Mouse (Mus musculus) embryonic facial prominence, embryonic 13.5 days (tissue): ENCODE data around the gene Pdik1l. TPM values are rescaled to one million over a fixed set of nuclear protein-coding genes. Genes with fewer than 3 reads are reported as not detected.
A peak's percentile ranks its signal among the peaks of the same experiment; 100 is the strongest.

ENCODE experiments used
- ATAC-seq: fragments of 200-750 bp; cut with Nextera tagmentation; 2 replicates; pipeline ENCODE4 v1.8.0; 2017; ENCODE audit warnings: low read depth; ENCODE audit not compliant: insufficient number of reproducible peaks, insufficient read depth, low FRiP score, low TSS enrichment
- H3K27ac ChIP-seq: fragments of 300-500 bp; sonication (generic); 2 replicates; pipeline ENCODE4 v1.5.1; 2015; ENCODE audit warnings: moderate library complexity, mild to moderate bottlenecking, inconsistent platforms
- H3K27me3 ChIP-seq: fragments of 300-500 bp; sonication (generic); 2 replicates; pipeline ENCODE4 v1.6.1; 2015; ENCODE audit warnings: mild to moderate bottlenecking, inconsistent platforms
- H3K36me3 ChIP-seq: fragments of 300-500 bp; sonication (generic); 2 replicates; pipeline ENCODE4 v1.6.1; 2015; ENCODE audit warnings: mild to moderate bottlenecking, inconsistent platforms
- H3K4me1 ChIP-seq: fragments of 300-500 bp; sonication (generic); 2 replicates; pipeline ENCODE4 v1.6.1; 2015; ENCODE audit warnings: inconsistent platforms
- H3K4me2 ChIP-seq: fragments of 300-500 bp; sonication (generic); 2 replicates; pipeline ENCODE4 v1.6.1; 2015; ENCODE audit warnings: moderate library complexity, mild to moderate bottlenecking, inconsistent platforms
- H3K4me3 ChIP-seq: fragments of 300-500 bp; sonication (generic); 2 replicates; pipeline ENCODE4 v1.5.1; 2015; ENCODE audit warnings: mild to moderate bottlenecking, inconsistent platforms
- H3K9ac ChIP-seq: fragments of 300-500 bp; sonication (generic); 2 replicates; pipeline ENCODE4 v1.6.1; 2015; ENCODE audit warnings: mild to moderate bottlenecking, inconsistent platforms
- H3K9me3 ChIP-seq: fragments of 300-500 bp; sonication (generic); 2 replicates; pipeline ENCODE4 v1.6.1; 2016; ENCODE audit warnings: inconsistent platforms
- WGBS: fragments of 180-500 bp; shearing (Covaris S2); methylation state at CpG from one replicate; pipeline ENCODE4 v1.1.7; 2015; ENCODE audit warnings: mixed read lengths; 5-methylcytosine and 5-hydroxymethylcytosine counted together
- polyA plus RNA-seq: library from polyadenylated mRNA; unstranded; fragments of >200 nt; fragmentation: Nextera tagmentation; extraction: Ambion mirVana; gene quantifications from 2 replicates; pipeline ENCODE4 v1.2.1, GENCODE M21; 2015

Gene Pdik1l
- polyA plus RNA-seq, result 23.4 and 23.8 TPM in 2 replicates

DNA sequence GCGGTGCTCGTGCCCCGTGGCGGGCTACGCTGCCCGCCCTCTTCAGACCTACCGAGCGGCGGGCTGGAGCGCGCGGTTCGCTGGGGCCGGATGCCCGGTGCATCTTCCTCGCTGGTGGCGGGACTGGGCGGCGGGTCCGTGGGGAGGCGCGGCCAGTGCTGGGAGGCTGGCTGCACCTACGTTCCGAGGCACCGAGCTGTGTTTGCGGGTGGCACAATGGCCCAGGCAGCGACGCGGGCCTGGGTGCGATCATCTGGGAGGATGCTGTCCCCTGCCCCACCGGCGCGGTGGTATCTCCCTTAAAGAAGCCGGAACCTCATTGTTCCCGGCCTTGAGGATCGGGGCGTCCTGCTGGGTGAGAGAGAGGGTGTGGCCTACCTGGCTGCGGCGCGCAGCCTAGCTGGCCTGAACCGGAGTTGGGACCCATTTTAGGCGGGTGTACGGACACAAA is at the start of gene Pdik1l:
TSS of gene Pdik1l (minus strand) at position 321 of the 451 bp plus-strand sequence.
- peaks cover 20% of the 10 kb centered on the region for H3K4me1 ChIP-seq
- H3K27ac ChIP-seq, result peak within 1 kb of the TSS; percentile 100
- H3K27me3 ChIP-seq, result 0 out of 2 replicates have a peak, but pooled peaks cover 2% of the 10 kb centered on the region
- H3K4me3 ChIP-seq, result peak within 1 kb of the TSS; percentile 100
- peak within 1 kb of the TSS; percentile 99 for H3K9ac ChIP-seq
- H3K36me3 ChIP-seq, result peaks cover 19% of the 10 kb centered on the region
- H3K4me2 ChIP-seq, result peak within 1 kb of the TSS; percentile 91
- H3K9me3 ChIP-seq, result no peaks in the 10 kb centered on the region
- under 1% methylated on average over 43 of the region's 43 CpGs for WGBS
- ATAC-seq, result peak; percentile 78

DNA sequence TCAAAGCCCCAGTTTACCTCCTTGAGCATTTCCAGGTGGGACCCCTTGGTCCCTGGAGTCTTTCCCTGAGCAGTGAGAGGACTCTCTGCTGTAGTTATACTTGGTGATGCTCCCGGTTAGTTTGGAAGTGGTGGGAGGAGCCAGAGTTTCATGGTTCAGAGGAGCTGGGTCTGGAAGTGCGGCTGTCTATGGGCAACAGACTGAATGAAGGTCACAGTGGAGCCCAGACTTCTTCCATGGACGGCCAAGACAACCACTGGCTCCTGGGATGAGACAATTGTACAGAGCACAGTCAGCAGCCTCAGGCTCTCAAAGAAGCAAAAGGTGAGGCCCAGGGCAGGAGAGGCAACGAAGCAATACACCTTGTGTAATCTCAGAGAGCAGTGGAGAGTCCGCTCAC is 42.6 kb upstream of the Pdik1l start:
- no peaks in the 10 kb centered on the region; the same call in none of the 2 replicates for H3K27me3 ChIP-seq
- 65% methylated on average over 5 of the region's 5 CpGs for WGBS
- no peak for ATAC-seq
- no peak overlapping the region for H3K4me2 ChIP-seq
- peaks cover 5% of the 10 kb centered on the region; the same call in 1 of the 2 replicates for H3K4me1 ChIP-seq
- no peaks in the 10 kb centered on the region for H3K36me3 ChIP-seq
- H3K9ac ChIP-seq, result no peak overlapping the region
- H3K27ac ChIP-seq, result no peak overlapping the region
- H3K9me3 ChIP-seq, result no peaks in the 10 kb centered on the region
- no peak overlapping the region for H3K4me3 ChIP-seq

DNA sequence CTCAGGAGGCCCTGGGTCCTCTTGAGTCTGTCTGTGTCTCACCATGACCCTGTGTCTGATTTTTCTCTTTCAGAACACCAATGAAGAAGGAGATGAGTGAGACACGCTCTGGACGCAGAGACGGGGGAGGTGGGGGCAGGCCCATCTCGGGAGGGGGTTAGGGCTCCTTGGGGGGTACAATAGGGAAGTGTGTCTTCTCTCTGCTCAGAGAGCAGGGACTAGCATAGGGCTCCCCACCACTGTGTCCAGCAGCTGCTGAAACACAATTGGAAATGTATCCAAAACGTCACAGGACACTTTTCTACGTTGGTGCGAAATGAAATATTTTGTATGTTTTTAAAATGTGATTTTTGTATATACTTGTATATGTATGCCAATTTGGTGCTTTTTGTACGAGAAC is 41.1 kb upstream of the Pdik1l start:
- no peak overlapping the region for H3K9ac ChIP-seq
- H3K27ac ChIP-seq, result no peak overlapping the region
- no peak overlapping the region for H3K4me2 ChIP-seq
- no peak overlapping the region for H3K4me3 ChIP-seq
- WGBS, result 85% methylated on average over 8 of the region's 8 CpGs
- no peaks in the 10 kb centered on the region; the same call in none of the 2 replicates for H3K27me3 ChIP-seq
- no peaks in the 10 kb centered on the region for H3K9me3 ChIP-seq
- no peaks in the 10 kb centered on the region for H3K36me3 ChIP-seq
- ATAC-seq, result no peak
- peaks cover 5% of the 10 kb centered on the region; the same call in 1 of the 2 replicates for H3K4me1 ChIP-seq

- Histone ChIP-seq H3K27me3 (no peaks in the 10 kb centered on the region; the same call in none of the 2 replicates), H3K4me3 (no peak overlapping the region), H3K4me1 (peaks cover 5% of the 10 kb centered on the region; the same call in 1 of the 2 replicates), H3K4me2 (no peak overlapping the region), H3K27ac (no peak overlapping the region), H3K9me3 (no peaks in the 10 kb centered on the region), H3K36me3 (no peaks in the 10 kb centered on the region), H3K9ac (no peak overlapping the region)
- ATAC-seq, result no peak
- 56% methylated on average over 8 of the region's 8 CpGs for WGBS
Observed at GRCm38 (mm10) chr4:134328151-134328550, 40.5 kb upstream of the Pdik1l start.

DNA sequence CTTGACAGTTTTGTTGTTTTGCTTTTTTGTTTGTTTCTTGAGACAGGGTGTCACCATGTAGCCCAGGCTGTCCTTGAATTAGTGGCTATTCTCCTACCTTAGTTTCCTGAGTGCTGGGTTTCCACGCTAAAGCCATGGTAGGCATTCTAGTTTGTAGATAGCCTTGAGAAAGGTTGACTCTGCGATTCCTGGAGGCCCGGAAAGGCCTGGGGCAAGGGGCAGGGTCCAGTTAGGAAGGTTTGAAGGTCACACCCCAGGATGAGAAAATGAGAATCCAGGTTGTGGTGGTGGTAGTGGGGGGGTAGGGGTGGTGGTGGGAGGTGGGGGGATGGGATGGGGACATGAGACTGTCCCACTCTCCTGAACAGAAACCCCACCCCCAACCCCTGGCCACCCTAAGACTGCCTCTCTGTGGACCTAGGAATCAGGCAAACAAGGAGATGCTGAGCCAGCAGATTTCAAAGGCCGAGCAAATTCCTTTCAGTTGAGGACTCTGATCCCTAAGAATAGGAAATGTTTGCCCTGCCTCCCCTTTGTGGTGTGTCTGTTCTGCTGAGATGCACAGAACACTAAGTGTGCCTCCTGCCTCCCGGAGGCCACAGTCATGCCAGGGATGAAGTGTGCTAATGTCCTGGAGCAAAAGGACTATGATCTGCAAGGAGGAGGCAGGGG is 39.3 kb upstream of the Pdik1l start:
- ATAC-seq, result no peak
- H3K4me3 ChIP-seq, result no peak overlapping the region
- H3K27ac ChIP-seq, result no peak overlapping the region
- H3K9ac ChIP-seq, result no peak overlapping the region
- no peaks in the 10 kb centered on the region; the same call in 1 of the 2 replicates for H3K27me3 ChIP-seq
- H3K9me3 ChIP-seq, result no peaks in the 10 kb centered on the region
- no peak overlapping the region for H3K4me2 ChIP-seq
- H3K4me1 ChIP-seq, result peaks cover 5% of the 10 kb centered on the region; the same call in 1 of the 2 replicates
- H3K36me3 ChIP-seq, result no peaks in the 10 kb centered on the region
- WGBS, result 52% methylated on average over 5 of the region's 5 CpGs

GRCm38 (mm10) chr4:134324655-134325054 is 37.0 kb upstream of the Pdik1l start:
- Histone ChIP-seq H3K36me3 (no peaks in the 10 kb centered on the region), H3K9ac (no peak overlapping the region), H3K4me1 (peaks cover 5% of the 10 kb centered on the region; the same call in 1 of the 2 replicates), H3K27ac (no peak overlapping the region), H3K4me3 (no peak overlapping the region), H3K9me3 (no peaks in the 10 kb centered on the region), H3K4me2 (no peak overlapping the region), H3K27me3 (no peaks in the 10 kb centered on the region; the same call in 1 of the 2 replicates)
- ATAC-seq, result no peak
- WGBS, result 71% methylated on average over 5 of the region's 5 CpGs

GRCm38 (mm10) chr4:134321524-134321923 is 33.8 kb upstream of the Pdik1l start:
- H3K9ac ChIP-seq, result no peak overlapping the region
- no peaks in the 10 kb centered on the region for H3K9me3 ChIP-seq
- 0 out of 2 replicates have a peak, but pooled peaks cover 1% of the 10 kb centered on the region for H3K4me1 ChIP-seq
- H3K27me3 ChIP-seq, result no peaks in the 10 kb centered on the region
- H3K4me3 ChIP-seq, result no peak overlapping the region
- no peak overlapping the region for H3K4me2 ChIP-seq
- no peak overlapping the region for H3K27ac ChIP-seq
- 62% methylated on average over 3 of the region's 3 CpGs for WGBS
- H3K36me3 ChIP-seq, result no peaks in the 10 kb centered on the region
- ATAC-seq, result no peak

GRCm38 (mm10) chr4:134319674-134320073 is 32.0 kb upstream of the Pdik1l start:
- Histone ChIP-seq H3K4me1 (peaks cover 9% of the 10 kb centered on the region), H3K4me3 (no peak overlapping the region)
- 76% methylated on average over 5 of the region's 5 CpGs for WGBS

GRCm38 (mm10) chr4:134319074-134319473 is 31.4 kb upstream of the Pdik1l start:
- H3K4me3 ChIP-seq, result no peak overlapping the region
- H3K27me3 ChIP-seq, result no peaks in the 10 kb centered on the region
- H3K9me3 ChIP-seq, result no peaks in the 10 kb centered on the region
- H3K4me2 ChIP-seq, result no peak overlapping the region
- no peak overlapping the region for H3K9ac ChIP-seq
- H3K4me1 ChIP-seq, result peaks cover 14% of the 10 kb centered on the region
- WGBS, result 86% methylated on average over 5 of the region's 5 CpGs
- H3K27ac ChIP-seq, result no peak overlapping the region
- H3K36me3 ChIP-seq, result no peaks in the 10 kb centered on the region
- no peak for ATAC-seq

More at GRCm38 (mm10) chr4:134319674-134320073, 32.0 kb upstream of the Pdik1l start:
- Histone ChIP-seq H3K27me3 (no peaks in the 10 kb centered on the region), H3K9ac (no peak overlapping the region), H3K9me3 (no peaks in the 10 kb centered on the region), H3K4me2 (no peak overlapping the region), H3K36me3 (no peaks in the 10 kb centered on the region), H3K27ac (no peak overlapping the region)
- ATAC-seq, result no peak

- Histone ChIP-seq H3K27ac (no peak overlapping the region), H3K4me1 (peaks cover 14% of the 10 kb centered on the region), H3K4me2 (no peak overlapping the region), H3K4me3 (no peak overlapping the region), H3K9ac (no peak overlapping the region), H3K36me3 (no peaks in the 10 kb centered on the region), H3K27me3 (no peaks in the 10 kb centered on the region), H3K9me3 (peaks cover 5% of the 10 kb centered on the region)
- WGBS, result 49% methylated on average over 16 of the region's 16 CpGs
- no peak for ATAC-seq
Observed at GRCm38 (mm10) chr4:134316390-134316789, 28.7 kb upstream of the Pdik1l start.

- Histone ChIP-seq H3K4me3 (no peak overlapping the region), H3K4me2 (no peak overlapping the region), H3K27ac (no peak overlapping the region), H3K36me3 (no peaks in the 10 kb centered on the region), H3K9me3 (peaks cover 5% of the 10 kb centered on the region), H3K9ac (no peak overlapping the region), H3K27me3 (no peaks in the 10 kb centered on the region), H3K4me1 (peaks cover 14% of the 10 kb centered on the region)
- ATAC-seq, result no peak
- 79% methylated on average over 9 of the region's 9 CpGs for WGBS
Observed at GRCm38 (mm10) chr4:134315470-134315869, 27.8 kb upstream of the Pdik1l start.

- Histone ChIP-seq H3K4me2 (no peak within 1 kb of the TSS), H3K36me3 (no peaks in the 10 kb centered on the region), H3K27me3 (no peaks in the 10 kb centered on the region), H3K4me1 (peaks cover 14% of the 10 kb centered on the region), H3K9ac (no peak within 1 kb of the TSS), H3K4me3 (no peak within 1 kb of the TSS), H3K9me3 (peaks cover 5% of the 10 kb centered on the region), H3K27ac (no peak within 1 kb of the TSS)
- ATAC-seq, result no peak; the same call in 1 of the 2 replicates
- WGBS, result 44% methylated on average over 11 of the region's 11 CpGs
Observed at GRCm38 (mm10) chr4:134314876-134315275, 27.2 kb upstream of the Pdik1l start, which contains the start of gene Trim63. Gene Trim63 (plus strand): TSS chr4:134315120.
